ENCODE assay signal across 22 mouse cellular contexts in genomic region chr1:151140956-151141355, GRCm38 (mm10). TPM values are rescaled to one million over a fixed set of nuclear protein-coding genes. Genes with fewer than 3 reads are reported as not detected.
"Had no signal": no experiment of that assay in that cellular context is flagged by ENCODE, and none has a peak within 500 bp of the region (broad histone marks: within the 10 kb centered on the region; RNA-seq: fewer than 3 reads in every experiment).

No protein-coding gene starts in this region.

- DNase-seq: kidney, postnatal 36 days; liver; liver, embryonic 13.5 days; liver, postnatal 0 days; lung, postnatal 14 days; spleen, adult 18-20 months; thymus, adult 2 months; thymus, postnatal 25 days had no signal

- H3K36me3 ChIP-seq: liver, embryonic 13.5 days; lung, embryonic 15.5 days; midbrain, embryonic 15.5 days; neural tube, embryonic 12.5 days; stomach, embryonic 15.5 days had no signal

- H3K27me3 ChIP-seq: liver, embryonic 13.5 days; lung, embryonic 15.5 days; megakaryocyte, embryonic 14.5 days; midbrain, embryonic 15.5 days; neural tube, embryonic 12.5 days; stomach, embryonic 15.5 days had no signal

- H3K4me3 ChIP-seq: liver, embryonic 13.5 days; lung, embryonic 15.5 days; megakaryocyte, embryonic 14.5 days; midbrain, embryonic 15.5 days; neural tube, embryonic 12.5 days; stomach, embryonic 15.5 days had no signal

- H3K9ac ChIP-seq: liver, embryonic 13.5 days; liver, postnatal 0 days; lung, embryonic 15.5 days; midbrain, embryonic 15.5 days; neural tube, embryonic 12.5 days; stomach, embryonic 15.5 days had no signal

- H3K4me2 ChIP-seq: liver, embryonic 13.5 days; lung, embryonic 15.5 days; midbrain, embryonic 11.5 days; midbrain, embryonic 15.5 days; neural tube, embryonic 12.5 days; stomach, embryonic 15.5 days had no signal

- H3K4me1 ChIP-seq: liver, embryonic 13.5 days; megakaryocyte, embryonic 14.5 days; midbrain, embryonic 15.5 days; neural tube, embryonic 12.5 days; stomach, embryonic 15.5 days had no signal

- H3K9me3 ChIP-seq: liver, embryonic 13.5 days; lung, embryonic 15.5 days; midbrain, embryonic 15.5 days; neural tube, embryonic 12.5 days; stomach, embryonic 15.5 days had no signal

- ATAC-seq: liver, postnatal 0 days; midbrain, embryonic 15.5 days had no signal

- H3K27ac ChIP-seq: kidney, postnatal 0 days; liver, embryonic 13.5 days; lung, embryonic 15.5 days; macrophage; midbrain, embryonic 15.5 days; neural tube, embryonic 12.5 days; stomach, embryonic 15.5 days had no signal

RNA-seq across cellular contexts. Expression of gene Gm47985, which starts 41.4 kb away (rescaled TPM):
- total RNA-seq: layer of hippocampus, adult 18-20 months; layer of hippocampus, postnatal 10 days; left cerebral cortex, postnatal 36 days; monocyte, adult 5-6 weeks; neutrophil, adult 5-6 weeks had no signal
- polyA plus RNA-seq: lung, embryonic 15.5 days; macrophage; midbrain, embryonic 15.5 days; urinary bladder, adult 2 months had no signal

RNA-seq across cellular contexts. Expression of gene Gm8947, which starts 51.2 kb away (rescaled TPM):
- total RNA-seq: layer of hippocampus, adult 18-20 months; layer of hippocampus, postnatal 10 days; left cerebral cortex, postnatal 36 days; monocyte, adult 5-6 weeks; neutrophil, adult 5-6 weeks had no signal
- polyA plus RNA-seq: macrophage; midbrain, embryonic 15.5 days; thymus, adult 2 months; urinary bladder, adult 2 months had no signal

RNA-seq across cellular contexts. Expression of gene Gm47995, which starts 57.3 kb away (rescaled TPM):
- total RNA-seq: layer of hippocampus, adult 18-20 months; layer of hippocampus, postnatal 10 days; left cerebral cortex, postnatal 36 days; monocyte, adult 5-6 weeks; neutrophil, adult 5-6 weeks had no signal
- polyA plus RNA-seq: lung, embryonic 15.5 days; macrophage; midbrain, embryonic 11.5 days; midbrain, embryonic 15.5 days; thymus, adult 2 months; urinary bladder, adult 2 months had no signal
